Mouse (Mus musculus) right cerebral cortex, postnatal 14 days (tissue): ENCODE data around the gene Kat14.
"Not testable (repeated sequence)": the region's sequence is repeated elsewhere in the genome, so short reads cannot be mapped to it uniquely, and the experiment has no call there.

Experiments used
- DNase-seq: peaks from one replicate; pipeline ENCODE4 v3.0.0; 2022

The Kat14 gene

DNA sequence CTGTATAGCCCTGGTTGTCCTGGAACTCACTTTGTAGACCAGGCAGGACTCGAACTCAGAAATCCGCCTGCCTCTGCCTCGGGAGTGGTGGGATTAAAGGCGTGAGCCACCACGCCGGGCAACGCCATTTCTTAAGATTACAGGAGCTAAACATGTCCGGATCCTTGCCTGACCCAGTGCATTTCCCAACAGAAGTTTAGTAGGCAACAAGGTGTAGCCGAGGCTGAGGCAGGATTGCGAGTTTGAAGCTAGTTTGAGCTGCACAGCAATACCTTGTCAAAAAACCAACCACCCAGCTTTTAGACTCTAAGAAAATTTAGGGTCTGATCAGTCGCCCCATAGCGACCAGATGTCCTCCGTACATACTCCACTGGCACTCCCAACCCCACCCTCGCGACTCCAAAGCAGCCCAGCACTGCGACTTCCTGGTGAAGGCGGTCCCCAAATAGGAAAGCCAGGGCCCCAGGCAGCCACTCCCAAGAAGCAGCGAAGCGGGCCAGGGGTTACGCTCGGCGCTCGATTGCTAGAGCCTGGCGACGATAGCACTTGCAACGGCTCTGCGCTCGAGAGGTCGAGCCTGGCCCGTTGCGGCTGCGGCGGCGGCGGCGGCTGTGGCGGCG lies at the start of gene Kat14, which contains the start of gene Pet117:
Gene Kat14 (plus strand): TSS at position 584 of the 620 bp plus-strand sequence.
Gene Pet117 (plus strand): TSS at position 597 of the 620 bp plus-strand sequence.
- DNase-seq, result peak; percentile 95

DNA sequence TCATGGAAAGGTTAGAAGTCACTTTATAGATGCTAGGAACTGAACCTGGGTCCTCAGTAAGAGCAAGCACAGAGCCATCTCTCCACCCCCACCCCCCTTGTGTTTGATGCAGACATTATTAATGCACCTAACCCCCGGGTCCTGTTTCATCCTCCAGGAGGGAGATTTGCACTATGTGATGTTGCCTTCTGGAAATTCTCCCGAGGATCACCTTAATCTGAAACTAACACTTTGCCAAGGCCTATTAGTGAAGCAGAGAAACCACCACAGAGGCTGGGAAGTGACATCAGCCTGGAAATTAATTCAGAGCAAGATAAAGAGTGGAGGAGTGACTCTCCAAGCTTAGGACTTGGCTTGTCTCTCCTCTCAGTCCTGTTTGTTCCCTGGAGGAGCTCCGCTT lies 44.6 kb upstream of the Kat14 start:
- no peak for DNase-seq

- no peak for DNase-seq
Measured at GRCm38 (mm10) chr2:144329451-144329850, 39.3 kb upstream of the Kat14 start.

GRCm38 (mm10) chr2:144329937-144330336 lies 38.8 kb upstream of the Kat14 start:
- DNase-seq, result no peak

- DNase-seq, result peak; percentile 9
Measured at GRCm38 (mm10) chr2:144330352-144330959, 38.3 kb upstream of the Kat14 start.

GRCm38 (mm10) chr2:144330960-144331371 lies 37.8 kb upstream of the Kat14 start:
- peak; percentile 33 for DNase-seq

DNA sequence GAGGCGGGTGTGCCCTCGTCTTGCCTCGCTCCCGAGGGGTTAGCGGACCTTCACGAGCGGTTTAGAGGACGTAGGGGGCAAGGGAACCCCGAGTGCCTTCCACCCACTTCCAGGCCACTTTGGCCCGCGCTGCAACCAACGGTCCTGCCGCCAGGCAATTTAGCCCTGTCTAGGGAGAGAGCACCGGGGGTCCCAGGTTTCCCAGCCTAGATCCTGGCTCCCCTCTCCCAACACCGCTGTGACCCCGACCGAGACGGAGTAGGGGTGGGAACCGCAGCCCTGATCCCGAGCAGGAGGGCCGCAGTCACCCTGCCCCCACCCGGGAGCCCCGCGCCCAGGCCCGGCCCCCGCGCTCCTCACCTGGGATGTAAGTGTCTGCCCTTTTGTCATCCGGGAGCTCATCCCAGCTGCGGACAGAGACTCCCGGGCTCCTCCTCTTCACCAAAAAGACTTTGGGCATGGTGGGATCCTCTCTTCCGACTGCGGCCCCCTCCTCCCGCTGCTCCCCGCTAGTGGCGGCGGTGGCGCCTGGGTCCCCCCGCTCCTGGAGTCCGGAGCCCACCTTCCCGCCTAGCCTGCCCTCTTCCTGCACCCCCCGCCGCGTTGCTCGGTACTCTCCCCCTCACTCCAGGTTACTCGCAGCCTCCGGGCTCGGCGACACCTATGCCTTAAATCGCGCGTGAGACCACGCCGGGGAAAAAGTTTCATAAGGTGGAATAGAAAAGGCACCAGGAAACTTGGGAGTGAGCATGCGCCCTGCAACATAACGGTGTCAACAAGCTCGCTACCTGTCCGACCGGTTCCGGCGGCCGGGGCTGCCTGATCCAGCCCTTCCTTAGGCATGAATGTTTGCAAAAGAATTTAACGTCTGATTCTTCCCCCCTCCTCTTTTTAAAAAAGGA lies 37.1 kb upstream of the Kat14 start, which contains the start of gene Ovol2:
Gene Ovol2 (minus strand): TSS at position 746 of the 902 bp plus-strand sequence.
- peak; percentile 7 for DNase-seq

GRCm38 (mm10) chr2:144332486-144332885 lies 36.3 kb upstream of the Kat14 start:
- no peak for DNase-seq

- DNase-seq, result peak; percentile 27
Measured at GRCm38 (mm10) chr2:144333138-144333842, 35.5 kb upstream of the Kat14 start.

DNA sequence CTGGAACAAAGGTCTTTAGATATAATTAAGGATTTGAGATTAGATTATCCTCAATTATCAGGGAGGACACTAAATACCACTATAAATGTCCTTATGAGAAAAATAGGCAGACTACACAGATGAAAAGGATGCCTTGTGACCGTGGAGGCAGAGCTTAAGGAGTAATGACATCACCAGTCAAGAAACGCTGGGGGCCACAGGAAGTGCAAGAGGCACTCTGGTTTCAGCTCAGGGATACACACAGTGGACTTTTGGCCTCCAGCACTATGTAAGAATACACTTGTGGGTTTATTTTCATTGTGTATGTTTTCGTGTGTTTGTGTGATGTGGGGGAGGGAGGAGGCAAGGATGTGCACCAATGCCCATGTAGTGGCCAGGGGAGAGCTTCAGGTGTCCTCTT lies 31.6 kb upstream of the Kat14 start:
- DNase-seq, result no peak

- no peak for DNase-seq
Measured at GRCm38 (mm10) chr2:144337701-144338100, 31.1 kb upstream of the Kat14 start.

GRCm38 (mm10) chr2:144338149-144338548 lies 30.6 kb upstream of the Kat14 start:
- not testable (repeated sequence) for DNase-seq

GRCm38 (mm10) chr2:144343158-144343557 lies 25.6 kb upstream of the Kat14 start:
- DNase-seq, result no peak

DNA sequence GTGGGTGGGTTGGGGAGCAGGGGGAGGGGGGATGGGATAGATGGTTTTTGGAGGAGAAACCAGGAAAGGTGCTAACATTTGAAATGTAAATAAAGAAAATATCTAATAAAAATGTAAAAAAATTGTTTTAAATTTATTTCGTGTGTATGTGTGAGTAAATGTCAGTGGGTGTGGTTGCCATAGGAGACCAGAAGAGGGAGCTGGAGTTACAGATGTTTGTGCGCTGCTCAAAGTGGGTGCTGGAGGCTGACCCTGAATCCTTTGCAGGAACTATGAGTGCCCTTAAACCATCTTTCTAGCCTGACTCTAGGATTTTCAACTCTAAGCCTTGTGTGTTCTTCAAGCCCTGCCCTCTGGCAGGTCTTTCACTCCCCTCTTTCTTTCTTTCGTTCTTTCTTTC lies 20.3 kb upstream of the Kat14 start:
- no peak for DNase-seq

- no peak for DNase-seq
Measured at GRCm38 (mm10) chr2:144352843-144353242, 15.9 kb upstream of the Kat14 start.

- no peak for DNase-seq
Measured at GRCm38 (mm10) chr2:144369020-144369421, 238 bp downstream of the Kat14 start.

- no peak for DNase-seq
Measured at GRCm38 (mm10) chr2:144369511-144369910, 728 bp downstream of the Kat14 start.

GRCm38 (mm10) chr2:144371566-144371965 lies 2.8 kb downstream of the Kat14 start:
- DNase-seq, result no peak

DNA sequence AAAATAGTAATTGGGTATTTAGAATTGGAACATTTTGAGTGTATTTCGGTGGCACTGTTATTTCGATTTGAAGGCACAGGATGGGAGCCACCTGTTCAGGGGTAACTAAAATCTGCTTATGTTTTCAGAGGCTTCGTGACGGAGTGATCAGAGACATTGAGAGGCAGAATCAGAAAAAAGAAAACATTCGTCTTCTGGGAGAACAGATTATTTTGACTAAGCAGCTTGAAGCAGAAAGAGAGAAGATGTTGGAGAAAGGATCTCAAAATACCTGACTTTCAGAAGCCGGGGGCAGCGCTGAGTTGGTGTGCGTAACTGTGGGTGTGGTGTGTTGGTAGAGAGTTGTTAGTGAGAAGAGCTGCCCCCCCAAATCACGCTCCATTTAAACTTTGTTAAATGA lies 4.3 kb downstream of the Kat14 start:
- no peak for DNase-seq

- no peak for DNase-seq
Measured at GRCm38 (mm10) chr2:144375063-144375703, 6.4 kb downstream of the Kat14 start.

DNA sequence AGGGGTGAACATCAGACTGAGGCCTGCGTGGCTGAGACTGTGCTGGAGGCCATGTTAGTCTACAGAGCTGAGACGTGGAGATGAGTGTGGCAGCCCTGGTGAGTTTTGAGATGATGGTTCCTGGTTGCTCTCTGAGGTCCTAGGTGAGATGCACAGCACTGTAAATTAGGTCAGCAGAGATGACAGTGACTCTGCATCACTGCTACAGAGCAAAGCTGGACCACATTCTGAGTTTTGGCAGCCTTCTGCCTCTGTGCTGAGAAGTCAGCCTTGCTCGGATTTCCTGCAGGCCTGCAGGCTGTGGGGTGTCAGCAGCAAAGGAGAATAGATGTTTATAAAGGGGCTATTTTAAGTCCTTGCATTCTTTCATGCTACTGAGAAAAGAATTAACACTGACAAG lies 12.5 kb downstream of the Kat14 start:
- DNase-seq, result no peak

DNA sequence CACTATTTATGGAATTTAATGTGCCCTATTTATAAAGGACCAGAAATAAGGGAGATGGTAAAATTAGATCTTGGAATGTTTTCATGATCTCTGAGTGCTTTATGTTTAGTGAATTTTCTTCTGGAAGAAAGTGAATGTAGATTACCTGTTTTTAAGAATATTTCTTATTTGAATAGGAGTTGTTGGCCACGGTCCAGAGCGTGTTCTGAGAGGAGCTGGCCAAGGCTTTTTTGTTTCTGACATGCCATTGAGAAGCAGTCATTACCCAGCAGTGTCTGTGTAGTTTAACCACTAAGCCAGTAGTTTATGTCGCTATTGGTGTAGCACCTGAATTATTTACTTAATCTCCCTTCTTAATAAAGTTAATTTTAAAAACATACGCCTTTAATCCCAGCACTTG lies 13.0 kb downstream of the Kat14 start:
- DNase-seq, result no peak
